Mouse (Mus musculus) spleen, postnatal 14 days (tissue): ENCODE measurements around the gene Il1rl1.

Experiments used
- DNase-seq, 2 experiments: peaks; one replicate each; pipeline ENCODE4 v3.0.0; 2021 to 2022; ENCODE audit warnings: low spot score in 2 of 2

The Il1rl1 gene

GRCm38 (mm10) chr1:40437340-40437739 lies 8.0 kb downstream of the Il1rl1 start:
- no peak for DNase-seq

- no peak for DNase-seq
Measured at GRCm38 (mm10) chr1:40439504-40439903, 10.1 kb downstream of the Il1rl1 start.

- no peak for DNase-seq
Measured at GRCm38 (mm10) chr1:40444800-40445199, 15.4 kb downstream of the Il1rl1 start.

GRCm38 (mm10) chr1:40465477-40466430 lies 36.4 kb downstream of the Il1rl1 start, which contains the start of gene Il18r1:
Gene Il18r1 (plus strand): TSS chr1:40465552.
- peak; percentile 20 to 21 for DNase-seq

- no peak for DNase-seq
Measured at GRCm38 (mm10) chr1:40467306-40467705, 37.9 kb downstream of the Il1rl1 start.

GRCm38 (mm10) chr1:40468805-40469204 lies 39.4 kb downstream of the Il1rl1 start:
- no peak for DNase-seq

- DNase-seq: no peak
Measured at GRCm38 (mm10) chr1:40469900-40470299, 40.5 kb downstream of the Il1rl1 start.

- DNase-seq: no peak
Measured at GRCm38 (mm10) chr1:40472401-40472800, 43.0 kb downstream of the Il1rl1 start.

- DNase-seq: no peak
Measured at GRCm38 (mm10) chr1:40473640-40474039, 44.3 kb downstream of the Il1rl1 start.

GRCm38 (mm10) chr1:40474336-40474735 lies 45.0 kb downstream of the Il1rl1 start:
- DNase-seq: no peak

GRCm38 (mm10) chr1:40475697-40476096 lies 46.3 kb downstream of the Il1rl1 start:
- no peak for DNase-seq

GRCm38 (mm10) chr1:40476756-40477155 lies 47.4 kb downstream of the Il1rl1 start:
- no peak for DNase-seq

- DNase-seq: no peak
Measured at GRCm38 (mm10) chr1:40479505-40479923, 50.1 kb downstream of the Il1rl1 start.

- DNase-seq: no peak
Measured at GRCm38 (mm10) chr1:40494594-40494993, 65.2 kb downstream of the Il1rl1 start.

- DNase-seq: no peak
Measured at GRCm38 (mm10) chr1:40499708-40500107, 70.3 kb downstream of the Il1rl1 start.

GRCm38 (mm10) chr1:40501126-40501525 lies 71.8 kb downstream of the Il1rl1 start:
- no peak for DNase-seq

GRCm38 (mm10) chr1:40501546-40502398 lies 72.4 kb downstream of the Il1rl1 start:
- no peak for DNase-seq

GRCm38 (mm10) chr1:40504548-40504947 lies 75.2 kb downstream of the Il1rl1 start:
- no peak for DNase-seq
